Mouse (Mus musculus): ENCODE measurements around the gene Pabpc1l. TPM values are rescaled to one million over a fixed set of nuclear protein-coding genes. Genes with fewer than 3 reads are reported as not detected.

The Pabpc1l gene
- polyA plus RNA-seq, 1 experiment from 2014 or later, result 1.8 TPM

DNA sequence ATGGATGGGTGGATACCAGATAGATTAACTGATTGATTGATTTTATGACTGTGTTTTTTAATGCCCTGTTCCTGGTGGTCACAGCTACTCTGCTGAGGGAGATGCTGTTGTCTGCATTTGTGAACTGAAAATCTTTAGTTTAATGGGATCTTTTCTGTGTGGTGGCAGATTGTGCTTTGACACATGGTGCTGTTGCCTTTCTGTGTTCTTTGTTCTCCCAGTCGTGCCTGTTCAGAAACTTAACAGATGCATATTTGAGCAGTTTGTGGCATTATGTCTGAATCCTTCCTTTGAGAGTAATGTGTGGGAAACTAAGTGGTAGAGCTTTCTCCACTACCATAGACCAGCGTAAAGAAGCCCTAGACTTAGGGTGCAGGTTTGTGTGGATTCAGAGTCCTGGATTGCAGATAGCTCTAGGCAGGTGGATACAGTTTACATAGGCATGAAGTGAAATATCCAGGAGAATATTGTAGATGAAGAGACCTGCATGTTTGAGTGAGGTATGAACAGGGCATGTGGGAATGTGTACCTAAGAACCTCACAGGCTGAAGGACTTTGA is 17.2 kb upstream of the Pabpc1l start:
- no peaks in the 10 kb centered on the region for H3K9me3 ChIP-seq
- no peak for ATAC-seq (ENCODE audit: low FRiP score)
- peaks cover 19% of the 10 kb centered on the region for H3K4me1 ChIP-seq
- H3K9ac ChIP-seq, result no peak overlapping the region
- no peak overlapping the region for H3K4me2 ChIP-seq
- H3K4me3 ChIP-seq (replicated peaks), result no peak overlapping the region
- peaks cover 19% of the 10 kb centered on the region for H3K36me3 ChIP-seq (replicated peaks)
- 73% methylated on average over 2 of the region's 2 CpGs for WGBS
- no peaks in the 10 kb centered on the region for H3K27me3 ChIP-seq
- no peak overlapping the region for H3K27ac ChIP-seq

DNA sequence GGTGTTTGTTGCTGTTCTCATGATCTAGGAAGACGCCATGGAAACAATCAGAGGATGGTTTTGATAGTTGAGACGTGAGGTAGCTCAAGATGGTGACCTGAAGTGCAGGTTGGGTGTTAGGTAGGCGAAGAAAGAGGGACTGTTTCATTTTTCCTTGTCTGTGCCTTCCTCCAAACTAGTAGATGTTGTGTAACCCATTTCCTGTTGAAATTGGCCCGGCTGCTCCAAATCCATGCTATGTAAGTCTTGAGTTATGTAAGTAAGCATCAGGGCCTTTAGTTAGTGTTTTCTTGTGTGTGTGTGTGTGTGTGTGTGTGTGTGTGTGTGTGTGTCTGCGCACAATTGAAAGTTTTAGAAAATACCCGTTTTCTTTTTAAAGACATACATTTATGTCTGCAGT is 16.0 kb upstream of the Pabpc1l start:
- peaks cover 19% of the 10 kb centered on the region for H3K4me1 ChIP-seq
- ATAC-seq (ENCODE audit: low FRiP score), result no peak
- H3K9me3 ChIP-seq, result no peaks in the 10 kb centered on the region
- H3K27ac ChIP-seq, result no peak overlapping the region
- no peaks in the 10 kb centered on the region for H3K27me3 ChIP-seq
- no peak overlapping the region for H3K9ac ChIP-seq
- 91% methylated on average over 6 of the region's 6 CpGs for WGBS
- peaks cover 29% of the 10 kb centered on the region for H3K36me3 ChIP-seq (replicated peaks)
- H3K4me2 ChIP-seq, result no peak overlapping the region
- no peak overlapping the region for H3K4me3 ChIP-seq (replicated peaks)

- Histone ChIP-seq H3K36me3 (replicated peaks) (peaks cover 42% of the 10 kb centered on the region), H3K9me3 (no peaks in the 10 kb centered on the region), H3K9ac (no peak overlapping the region), H3K4me2 (no peak overlapping the region), H3K27ac (no peak overlapping the region), H3K4me1 (peaks cover 12% of the 10 kb centered on the region), H3K4me3 (replicated peaks) (no peak overlapping the region), H3K27me3 (no peaks in the 10 kb centered on the region)
- no peak for ATAC-seq (ENCODE audit: low FRiP score)
- WGBS, result 88% methylated on average over 5 of the region's 5 CpGs
Measured at GRCm38 (mm10) chr2:164010496-164010895, 14.8 kb upstream of the Pabpc1l start.

DNA sequence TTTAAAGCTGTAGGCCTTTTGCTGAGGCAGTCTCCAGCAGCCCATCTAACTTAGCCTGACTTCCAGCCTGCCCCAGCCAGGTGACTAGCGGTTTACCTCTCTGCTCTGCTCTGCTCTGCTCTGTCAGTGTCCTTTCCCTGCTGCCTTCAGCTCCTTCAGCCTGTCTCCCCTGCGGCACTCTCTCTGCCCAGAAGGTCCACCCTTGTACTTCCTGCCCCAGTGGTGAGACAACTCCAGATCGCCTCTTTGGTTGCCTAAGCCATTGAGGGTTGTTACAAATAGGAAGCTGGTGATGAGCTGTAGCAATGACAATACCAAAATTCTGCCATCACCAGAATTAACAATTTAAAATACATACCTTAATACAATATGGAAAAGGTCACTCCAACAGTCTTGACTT is 14.3 kb upstream of the Pabpc1l start:
- no peak overlapping the region for H3K4me3 ChIP-seq (replicated peaks)
- no peak overlapping the region for H3K27ac ChIP-seq
- H3K4me2 ChIP-seq, result no peak overlapping the region
- no peaks in the 10 kb centered on the region for H3K9me3 ChIP-seq
- no peak overlapping the region for H3K9ac ChIP-seq
- no peak for ATAC-seq (ENCODE audit: low FRiP score)
- peaks cover 46% of the 10 kb centered on the region for H3K36me3 ChIP-seq (replicated peaks)
- H3K4me1 ChIP-seq, result peaks cover 10% of the 10 kb centered on the region
- WGBS, result 93% methylated on average over 3 of the region's 3 CpGs
- H3K27me3 ChIP-seq, result no peaks in the 10 kb centered on the region

- no peaks in the 10 kb centered on the region for H3K4me1 ChIP-seq
- H3K27me3 ChIP-seq, result no peaks in the 10 kb centered on the region
- H3K9me3 ChIP-seq, result no peaks in the 10 kb centered on the region
- ATAC-seq (ENCODE audit: low FRiP score), result no peak
- H3K27ac ChIP-seq, result no peak overlapping the region
- H3K9ac ChIP-seq, result no peak overlapping the region
- WGBS, result 94% methylated on average over 16 of the region's 16 CpGs
- H3K4me3 ChIP-seq (replicated peaks), result no peak overlapping the region
- peaks cover 90% of the 10 kb centered on the region for H3K36me3 ChIP-seq (replicated peaks)
- no peak overlapping the region for H3K4me2 ChIP-seq
Measured at GRCm38 (mm10) chr2:164015304-164015703, 9.9 kb upstream of the Pabpc1l start.

DNA sequence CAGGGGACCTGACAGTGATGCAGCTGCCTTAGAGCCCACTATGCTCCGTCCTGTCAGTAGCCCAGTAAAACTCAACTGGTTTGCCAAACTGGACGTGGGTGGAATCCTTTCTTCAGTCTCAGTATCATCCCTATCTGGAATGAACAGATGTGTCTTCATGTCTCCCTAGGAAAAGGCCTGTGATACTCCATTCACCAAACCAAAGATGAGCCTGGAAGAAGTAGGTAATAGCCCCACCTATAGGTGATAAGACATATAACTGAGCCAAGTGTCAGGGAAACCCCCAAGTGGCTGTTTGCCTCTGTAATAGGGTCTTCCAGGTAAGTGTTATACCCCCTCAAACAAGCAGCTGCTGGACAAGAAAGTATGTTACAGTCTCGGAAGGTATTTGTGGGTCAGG is 6.3 kb upstream of the Pabpc1l start:
- H3K9ac ChIP-seq, result no peak overlapping the region
- no peak overlapping the region for H3K4me2 ChIP-seq
- H3K9me3 ChIP-seq, result no peaks in the 10 kb centered on the region
- H3K27ac ChIP-seq, result no peak overlapping the region
- H3K4me3 ChIP-seq (replicated peaks), result no peak overlapping the region
- ATAC-seq (ENCODE audit: low FRiP score), result no peak
- H3K27me3 ChIP-seq, result no peaks in the 10 kb centered on the region
- 92% methylated on average over 3 of the region's 3 CpGs for WGBS
- peaks cover 64% of the 10 kb centered on the region for H3K36me3 ChIP-seq (replicated peaks)
- peaks cover 5% of the 10 kb centered on the region; the same call in 1 of the 2 replicates for H3K4me1 ChIP-seq

DNA sequence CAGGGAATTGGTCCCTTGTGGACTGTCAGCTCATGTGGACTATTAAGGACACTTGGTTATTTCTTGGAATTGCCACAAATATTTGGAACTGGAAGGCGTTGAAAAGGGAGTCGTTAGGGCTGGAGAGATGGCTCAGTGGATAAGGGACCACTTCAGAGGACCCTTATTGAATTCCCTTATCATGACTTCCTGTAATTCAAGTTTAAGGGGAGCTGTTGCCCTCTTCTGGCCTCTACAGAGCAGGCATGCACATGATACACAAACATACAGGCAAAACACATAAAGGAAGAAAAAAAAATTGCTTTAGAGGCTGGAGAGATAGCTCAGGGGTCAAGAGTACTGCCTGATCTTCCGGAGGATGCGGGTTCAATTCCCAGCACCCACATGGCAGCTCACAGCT is 5.3 kb upstream of the Pabpc1l start:
- Histone ChIP-seq H3K9me3 (no peaks in the 10 kb centered on the region), H3K4me2 (no peak overlapping the region), H3K27ac (no peak overlapping the region), H3K27me3 (no peaks in the 10 kb centered on the region), H3K36me3 (replicated peaks) (peaks cover 53% of the 10 kb centered on the region), H3K4me3 (replicated peaks) (no peak overlapping the region), H3K9ac (no peak overlapping the region), H3K4me1 (peaks cover 5% of the 10 kb centered on the region; the same call in 1 of the 2 replicates)
- ATAC-seq (ENCODE audit: low FRiP score), result no peak
- WGBS, result 93% methylated on average over 4 of the region's 4 CpGs

- WGBS, result 59% methylated on average over 2 of the region's 2 CpGs
- Histone ChIP-seq H3K27me3 (no peaks in the 10 kb centered on the region), H3K4me1 (peaks cover 5% of the 10 kb centered on the region; the same call in 1 of the 2 replicates), H3K9me3 (no peaks in the 10 kb centered on the region), H3K4me2 (no peak overlapping the region), H3K27ac (no peak overlapping the region), H3K9ac (no peak overlapping the region), H3K4me3 (replicated peaks) (no peak overlapping the region), H3K36me3 (replicated peaks) (peaks cover 32% of the 10 kb centered on the region)
- ATAC-seq (ENCODE audit: low FRiP score), result no peak
Measured at GRCm38 (mm10) chr2:164022104-164022503, 3.1 kb upstream of the Pabpc1l start.

DNA sequence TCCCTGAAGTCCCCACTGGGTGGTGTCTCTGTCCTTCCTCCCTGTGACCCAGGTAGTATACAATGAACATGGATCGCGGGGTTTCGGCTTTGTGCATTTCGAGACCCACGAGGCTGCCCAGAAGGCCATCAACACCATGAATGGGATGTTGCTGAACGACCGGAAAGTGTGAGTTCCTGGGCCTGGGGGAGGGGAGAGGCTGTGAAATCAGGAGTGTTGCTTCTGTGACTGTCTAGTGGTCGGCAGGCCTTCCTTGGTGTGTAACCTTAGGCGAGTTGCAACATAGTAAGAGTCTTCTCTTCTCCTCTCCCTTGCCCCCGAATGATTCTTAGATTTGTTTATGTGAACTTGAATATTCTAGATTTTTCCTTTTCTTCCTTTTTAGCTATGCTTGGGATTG is 5.9 kb downstream of the Pabpc1l start:
- ATAC-seq (ENCODE audit: low FRiP score), result no peak
- H3K9me3 ChIP-seq, result peaks cover 5% of the 10 kb centered on the region; the same call in 1 of the 2 replicates
- no peak overlapping the region for H3K4me3 ChIP-seq (replicated peaks)
- H3K27me3 ChIP-seq, result no peaks in the 10 kb centered on the region
- H3K27ac ChIP-seq, result no peak overlapping the region
- H3K4me1 ChIP-seq, result no peaks in the 10 kb centered on the region
- H3K36me3 ChIP-seq (replicated peaks), result no peaks in the 10 kb centered on the region
- H3K9ac ChIP-seq, result no peak overlapping the region
- H3K4me2 ChIP-seq, result no peak overlapping the region
- WGBS, result 77% methylated on average over 10 of the region's 10 CpGs

DNA sequence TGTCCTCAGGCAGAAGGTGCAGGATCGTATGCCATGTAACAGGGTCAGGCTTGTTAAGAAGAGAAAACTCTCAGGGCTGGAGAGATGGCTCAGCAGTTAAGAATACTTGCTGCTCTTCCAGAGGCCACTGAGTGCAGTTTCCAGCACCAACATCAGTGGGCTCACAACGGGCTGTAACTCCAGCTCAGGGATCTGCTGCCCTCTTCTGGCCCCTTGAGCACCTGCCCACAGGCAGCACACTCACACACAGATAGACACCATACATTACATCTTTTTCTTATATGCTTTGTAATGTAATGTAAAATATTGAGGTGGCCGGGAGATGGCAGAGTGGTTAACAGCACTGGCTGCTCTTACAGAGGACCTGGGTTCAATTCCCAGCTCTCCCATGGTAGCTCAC is 7.7 kb downstream of the Pabpc1l start:
- Histone ChIP-seq H3K4me3 (replicated peaks) (no peak overlapping the region), H3K27ac (no peak overlapping the region), H3K9me3 (peaks cover 5% of the 10 kb centered on the region; the same call in 1 of the 2 replicates), H3K9ac (no peak overlapping the region), H3K4me2 (no peak overlapping the region), H3K4me1 (no peaks in the 10 kb centered on the region), H3K27me3 (no peaks in the 10 kb centered on the region), H3K36me3 (replicated peaks) (no peaks in the 10 kb centered on the region)
- WGBS, result 92% methylated on average over 3 of the region's 3 CpGs
- ATAC-seq (ENCODE audit: low FRiP score), result no peak

- Histone ChIP-seq H3K9me3 (peaks cover 5% of the 10 kb centered on the region; the same call in 1 of the 2 replicates), H3K4me3 (replicated peaks) (no peak overlapping the region), H3K27me3 (no peaks in the 10 kb centered on the region), H3K36me3 (replicated peaks) (no peaks in the 10 kb centered on the region), H3K4me1 (no peaks in the 10 kb centered on the region), H3K9ac (no peak overlapping the region), H3K27ac (no peak overlapping the region), H3K4me2 (no peak overlapping the region)
- no peak for ATAC-seq (ENCODE audit: low FRiP score)
- WGBS, result 62% methylated on average over 10 of the region's 10 CpGs
Measured at GRCm38 (mm10) chr2:164036520-164037019, 11.3 kb downstream of the Pabpc1l start.

DNA sequence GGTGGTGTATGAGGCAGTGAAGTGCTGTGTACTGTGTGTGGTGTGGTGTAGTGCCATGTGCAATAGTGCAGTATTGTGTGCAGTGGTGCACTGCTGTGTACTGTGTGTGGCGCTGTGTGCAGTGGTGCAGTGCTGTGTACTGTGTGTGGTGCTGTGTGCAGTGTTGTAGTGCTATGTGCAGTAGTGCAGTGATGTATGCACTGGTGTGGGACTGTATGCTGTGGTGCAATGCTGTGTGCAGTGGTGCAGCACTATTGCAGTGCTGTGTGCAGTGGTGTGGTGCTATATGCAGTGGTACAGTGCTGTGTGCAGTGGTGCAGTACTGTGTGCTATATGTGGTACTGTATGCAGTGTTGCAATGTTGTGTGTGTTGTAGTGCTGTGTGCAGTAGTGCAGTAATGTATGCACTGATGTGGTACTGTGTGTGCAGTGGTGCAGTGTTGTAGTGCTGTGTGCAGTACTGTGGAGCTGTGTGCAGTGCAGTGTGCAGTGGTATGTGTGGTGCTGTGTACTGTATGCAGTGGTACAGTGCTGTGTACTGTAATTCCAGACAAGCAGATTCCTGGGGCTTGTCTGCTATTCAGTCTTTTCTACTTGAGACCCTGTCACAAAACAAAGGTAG is 13.3 kb downstream of the Pabpc1l start:
- H3K27ac ChIP-seq, result no peak overlapping the region
- no peaks in the 10 kb centered on the region for H3K27me3 ChIP-seq
- no peak overlapping the region for H3K9ac ChIP-seq
- no peaks in the 10 kb centered on the region for H3K9me3 ChIP-seq
- H3K4me1 ChIP-seq, result no peaks in the 10 kb centered on the region
- no peak overlapping the region for H3K4me3 ChIP-seq (replicated peaks)
- H3K36me3 ChIP-seq (replicated peaks), result no peaks in the 10 kb centered on the region
- ATAC-seq (ENCODE audit: low FRiP score), result no peak
- WGBS, result 100% methylated on average over 1 of the region's 1 CpGs
- no peak overlapping the region for H3K4me2 ChIP-seq

GRCm38 (mm10) chr2:164040949-164041348 is 15.7 kb downstream of the Pabpc1l start:
- no peak for ATAC-seq (ENCODE audit: low FRiP score)
- no peak overlapping the region for H3K4me3 ChIP-seq (replicated peaks)
- H3K9ac ChIP-seq, result no peak overlapping the region
- no peak overlapping the region for H3K27ac ChIP-seq
- WGBS, result 87% methylated on average over 6 of the region's 6 CpGs
- H3K27me3 ChIP-seq, result no peaks in the 10 kb centered on the region
- no peaks in the 10 kb centered on the region for H3K36me3 ChIP-seq (replicated peaks)
- H3K4me1 ChIP-seq, result no peaks in the 10 kb centered on the region
- H3K4me2 ChIP-seq, result no peak overlapping the region
- H3K9me3 ChIP-seq, result no peaks in the 10 kb centered on the region
